Mouse (Mus musculus): Measurements from ENCODE around the gene Pdxdc1. TPM values are rescaled to one million over a fixed set of nuclear protein-coding genes. Genes with fewer than 3 reads are reported as not detected.
"Not testable (repeated sequence)": the region's sequence is repeated elsewhere in the genome, so short reads cannot be mapped to it uniquely, and the experiment has no call there.

The Pdxdc1 gene
- polyA plus RNA-seq (2012; ENCODE audit: insufficient read depth, insufficient read length, missing spikeins), result 96.7 and 119 TPM in 2 replicates

- Histone ChIP-seq H3K4me1 (ENCODE audit: control insufficient read depth, insufficient read depth, insufficient read length, low read length) (no peaks in the 10 kb centered on the region), H3K27ac (replicated peaks; ENCODE audit: low read depth, low read length) (peak within 1 kb of the TSS; percentile 91), H3K4me3 (ENCODE audit: insufficient read depth, low read depth, low read length) (peak within 1 kb of the TSS; percentile 96)
These were observed at the start of gene Pdxdc1, which contains the start of gene Mpv17l for GRCm38 (mm10) chr16:13902888-13903483. Gene Pdxdc1, minus strand, starts transcription at chr16:13903131. Gene Mpv17l, plus strand, starts transcription at chr16:13903161.

GRCm38 (mm10) chr16:13951245-13951644 is 48.3 kb upstream of the Pdxdc1 start:
- H3K27ac ChIP-seq (replicated peaks; ENCODE audit: low read depth, low read length), result no peak overlapping the region
- H3K4me1 ChIP-seq (ENCODE audit: control insufficient read depth, insufficient read depth, insufficient read length, low read length), result no peaks in the 10 kb centered on the region
- no peak overlapping the region for H3K4me3 ChIP-seq (ENCODE audit: insufficient read depth, low read depth, low read length)

GRCm38 (mm10) chr16:13946306-13946705 is 43.4 kb upstream of the Pdxdc1 start:
- no peaks in the 10 kb centered on the region for H3K4me1 ChIP-seq (ENCODE audit: control insufficient read depth, insufficient read depth, insufficient read length, low read length)
- H3K27ac ChIP-seq (replicated peaks; ENCODE audit: low read depth, low read length), result no peak overlapping the region
- H3K4me3 ChIP-seq (ENCODE audit: insufficient read depth, low read depth, low read length), result no peak overlapping the region

- H3K27ac ChIP-seq (replicated peaks; ENCODE audit: low read depth, low read length), result no peak overlapping the region
These were observed 42.2 kb upstream of the Pdxdc1 start for GRCm38 (mm10) chr16:13945153-13945552.

GRCm38 (mm10) chr16:13944752-13945151 is 41.8 kb upstream of the Pdxdc1 start:
- Histone ChIP-seq H3K4me3 (ENCODE audit: insufficient read depth, low read depth, low read length) (no peak overlapping the region), H3K27ac (replicated peaks; ENCODE audit: low read depth, low read length) (no peak overlapping the region), H3K4me1 (ENCODE audit: control insufficient read depth, insufficient read depth, insufficient read length, low read length) (peaks cover 4% of the 10 kb centered on the region; the same call in 1 of the 2 replicates)

More at GRCm38 (mm10) chr16:13945153-13945552, 42.2 kb upstream of the Pdxdc1 start:
- Histone ChIP-seq H3K4me1 (ENCODE audit: control insufficient read depth, insufficient read depth, insufficient read length, low read length) (peaks cover 4% of the 10 kb centered on the region; the same call in 1 of the 2 replicates), H3K4me3 (ENCODE audit: insufficient read depth, low read depth, low read length) (no peak overlapping the region)

- Histone ChIP-seq H3K27ac (replicated peaks; ENCODE audit: low read depth, low read length) (no peak overlapping the region), H3K4me1 (ENCODE audit: control insufficient read depth, insufficient read depth, insufficient read length, low read length) (peaks cover 4% of the 10 kb centered on the region; the same call in 1 of the 2 replicates), H3K4me3 (ENCODE audit: insufficient read depth, low read depth, low read length) (no peak overlapping the region)
These were observed 41.2 kb upstream of the Pdxdc1 start for GRCm38 (mm10) chr16:13944178-13944577.

- no peak overlapping the region for H3K27ac ChIP-seq (replicated peaks; ENCODE audit: low read depth, low read length)
- H3K4me1 ChIP-seq (ENCODE audit: control insufficient read depth, insufficient read depth, insufficient read length, low read length), result peaks cover 4% of the 10 kb centered on the region; the same call in 1 of the 2 replicates
- H3K4me3 ChIP-seq (ENCODE audit: insufficient read depth, low read depth, low read length), result peak overlapping the region; percentile 36
These were observed 38.0 kb upstream of the Pdxdc1 start for GRCm38 (mm10) chr16:13940847-13941395.

GRCm38 (mm10) chr16:13940139-13940846 is 37.4 kb upstream of the Pdxdc1 start:
- H3K4me1 ChIP-seq (ENCODE audit: control insufficient read depth, insufficient read depth, insufficient read length, low read length), result peaks cover 4% of the 10 kb centered on the region; the same call in 1 of the 2 replicates
- H3K4me3 ChIP-seq (ENCODE audit: insufficient read depth, low read depth, low read length), result peak overlapping the region; percentile 36
- no peak overlapping the region for H3K27ac ChIP-seq (replicated peaks; ENCODE audit: low read depth, low read length)

- H3K4me1 ChIP-seq (ENCODE audit: control insufficient read depth, insufficient read depth, insufficient read length, low read length), result no peaks in the 10 kb centered on the region
- no peak overlapping the region for H3K4me3 ChIP-seq (ENCODE audit: insufficient read depth, low read depth, low read length)
- H3K27ac ChIP-seq (replicated peaks; ENCODE audit: low read depth, low read length), result no peak overlapping the region
These were observed 24.6 kb upstream of the Pdxdc1 start for GRCm38 (mm10) chr16:13927456-13928075.

- not testable (repeated sequence) for H3K27ac ChIP-seq (replicated peaks; ENCODE audit: low read depth, low read length); H3K4me1 ChIP-seq (ENCODE audit: control insufficient read depth, insufficient read depth, insufficient read length, low read length); H3K4me3 ChIP-seq (ENCODE audit: insufficient read depth, low read depth, low read length)
These were observed 20.0 kb upstream of the Pdxdc1 start for GRCm38 (mm10) chr16:13922966-13923365.

- not testable (repeated sequence) for H3K4me1 ChIP-seq (ENCODE audit: control insufficient read depth, insufficient read depth, insufficient read length, low read length); H3K4me3 ChIP-seq (ENCODE audit: insufficient read depth, low read depth, low read length); H3K27ac ChIP-seq (replicated peaks; ENCODE audit: low read depth, low read length)
These were observed 19.6 kb upstream of the Pdxdc1 start for GRCm38 (mm10) chr16:13922499-13922898.

- no peak overlapping the region for H3K4me3 ChIP-seq (ENCODE audit: insufficient read depth, low read depth, low read length)
- H3K27ac ChIP-seq (replicated peaks; ENCODE audit: low read depth, low read length), result no peak overlapping the region
- H3K4me1 ChIP-seq (ENCODE audit: control insufficient read depth, insufficient read depth, insufficient read length, low read length), result no peaks in the 10 kb centered on the region
These were observed 18.9 kb upstream of the Pdxdc1 start for GRCm38 (mm10) chr16:13921781-13922180.

- H3K27ac ChIP-seq (replicated peaks; ENCODE audit: low read depth, low read length), result no peak overlapping the region
- H3K4me3 ChIP-seq (ENCODE audit: insufficient read depth, low read depth, low read length), result no peak overlapping the region
- no peaks in the 10 kb centered on the region for H3K4me1 ChIP-seq (ENCODE audit: control insufficient read depth, insufficient read depth, insufficient read length, low read length)
These were observed 18.1 kb upstream of the Pdxdc1 start for GRCm38 (mm10) chr16:13921063-13921462.

GRCm38 (mm10) chr16:13920093-13920492 is 17.2 kb upstream of the Pdxdc1 start:
- H3K4me1 ChIP-seq (ENCODE audit: control insufficient read depth, insufficient read depth, insufficient read length, low read length), result no peaks in the 10 kb centered on the region
- H3K27ac ChIP-seq (replicated peaks; ENCODE audit: low read depth, low read length), result no peak overlapping the region
- no peak overlapping the region for H3K4me3 ChIP-seq (ENCODE audit: insufficient read depth, low read depth, low read length)

- Histone ChIP-seq H3K4me3 (ENCODE audit: insufficient read depth, low read depth, low read length) (no peak overlapping the region), H3K4me1 (ENCODE audit: control insufficient read depth, insufficient read depth, insufficient read length, low read length) (no peaks in the 10 kb centered on the region), H3K27ac (replicated peaks; ENCODE audit: low read depth, low read length) (no peak overlapping the region)
These were observed 4.4 kb upstream of the Pdxdc1 start for GRCm38 (mm10) chr16:13907297-13907696.

Measured in brown adipose tissue, adult 24 weeks (tissue).